Mouse (Mus musculus): ENCODE results near the gene 1600002K03Rik.

Gene 1600002K03Rik

GRCm38 (mm10) chr10:80140666-80141035 lies 32.1 kb upstream of the 1600002K03Rik start, which contains the start of gene Cbarp:
Cbarp (minus strand) TSS chr10:80140835.
- ATAC-seq (ENCODE audit: insufficient number of reproducible peaks, low FRiP score, low TSS enrichment) = no peak

- ATAC-seq (ENCODE audit: insufficient number of reproducible peaks, low FRiP score, low TSS enrichment) = peak; percentile 38; the same call in 1 of the 2 replicates
Measured at GRCm38 (mm10) chr10:80141243-80141642, 31.5 kb upstream of the 1600002K03Rik start.

- ATAC-seq (ENCODE audit: insufficient number of reproducible peaks, low FRiP score, low TSS enrichment) = peak; percentile 56
Measured at GRCm38 (mm10) chr10:80141786-80142529, 30.8 kb upstream of the 1600002K03Rik start.

- no peak for ATAC-seq (ENCODE audit: insufficient number of reproducible peaks, low FRiP score, low TSS enrichment)
Measured at GRCm38 (mm10) chr10:80142530-80142925, 30.2 kb upstream of the 1600002K03Rik start.

- ATAC-seq (ENCODE audit: insufficient number of reproducible peaks, low FRiP score, low TSS enrichment) = no peak
Measured at GRCm38 (mm10) chr10:80143664-80144063, 29.1 kb upstream of the 1600002K03Rik start.

- ATAC-seq (ENCODE audit: insufficient number of reproducible peaks, low FRiP score, low TSS enrichment) = no peak
Measured at GRCm38 (mm10) chr10:80144159-80144558, 28.6 kb upstream of the 1600002K03Rik start.

- no peak for ATAC-seq (ENCODE audit: insufficient number of reproducible peaks, low FRiP score, low TSS enrichment)
Measured at GRCm38 (mm10) chr10:80144864-80145838, 27.6 kb upstream of the 1600002K03Rik start.

GRCm38 (mm10) chr10:80145896-80146295 lies 26.8 kb upstream of the 1600002K03Rik start:
- ATAC-seq (ENCODE audit: insufficient number of reproducible peaks, low FRiP score, low TSS enrichment) = no peak

GRCm38 (mm10) chr10:80146568-80147011 lies 26.2 kb upstream of the 1600002K03Rik start:
- no peak for ATAC-seq (ENCODE audit: insufficient number of reproducible peaks, low FRiP score, low TSS enrichment)

GRCm38 (mm10) chr10:80147146-80147718 lies 25.5 kb upstream of the 1600002K03Rik start:
- no peak for ATAC-seq (ENCODE audit: insufficient number of reproducible peaks, low FRiP score, low TSS enrichment)

GRCm38 (mm10) chr10:80147719-80148601 lies 24.8 kb upstream of the 1600002K03Rik start, which contains the start of gene Midn:
Midn (plus strand) TSS chr10:80148272.
- ATAC-seq (ENCODE audit: insufficient number of reproducible peaks, low FRiP score, low TSS enrichment) = no peak

GRCm38 (mm10) chr10:80148610-80149290 lies 24.0 kb upstream of the 1600002K03Rik start:
- peak; percentile 9; the same call in 1 of the 2 replicates for ATAC-seq (ENCODE audit: insufficient number of reproducible peaks, low FRiP score, low TSS enrichment)

GRCm38 (mm10) chr10:80149291-80150225 lies 23.2 kb upstream of the 1600002K03Rik start:
- peak; percentile 39; the same call in 1 of the 2 replicates for ATAC-seq (ENCODE audit: insufficient number of reproducible peaks, low FRiP score, low TSS enrichment)

- ATAC-seq (ENCODE audit: insufficient number of reproducible peaks, low FRiP score, low TSS enrichment) = no peak
Measured at GRCm38 (mm10) chr10:80150226-80151210, 22.2 kb upstream of the 1600002K03Rik start.

GRCm38 (mm10) chr10:80151211-80152034 lies 21.3 kb upstream of the 1600002K03Rik start:
- no peak for ATAC-seq (ENCODE audit: insufficient number of reproducible peaks, low FRiP score, low TSS enrichment)

All from cerebellum, adult (tissue).